Mouse (Mus musculus) cortical plate, adult 2 months (tissue): ENCODE results near the gene Antxr2.

Experiments used
- CTCF ChIP-seq: fragments of 200-500 bp; IDR thresholded peaks from 2 replicates; pipeline ENCODE4 v1.5.1; 2011; ENCODE audit warnings: mild to moderate bottlenecking, control low read depth, low read length; ENCODE audit not compliant: insufficient read depth; ENCODE audit errors: extremely low read depth
- POLR2A ChIP-seq: fragments of 200-500 bp; IDR thresholded peaks from 2 replicates; pipeline ENCODE4 v1.6.1; 2011; ENCODE audit warnings: mild to moderate bottlenecking, low read length, control low read depth; ENCODE audit not compliant: insufficient read depth; ENCODE audit errors: extremely low read depth

- TF ChIP-seq CTCF (no peak), POLR2A (no peak)
Observed at GRCm38 (mm10) chr5:97999261-97999824, 31.5 kb downstream of the Antxr2 start.
